Mouse (Mus musculus): ENCODE data around the gene Vegfb. TPM values are rescaled to one million over a fixed set of nuclear protein-coding genes. Genes with fewer than 3 reads are reported as not detected.

Vegfb gene
- total RNA-seq, 1 experiment from 2014 or later: 3.0 TPM

DNA sequence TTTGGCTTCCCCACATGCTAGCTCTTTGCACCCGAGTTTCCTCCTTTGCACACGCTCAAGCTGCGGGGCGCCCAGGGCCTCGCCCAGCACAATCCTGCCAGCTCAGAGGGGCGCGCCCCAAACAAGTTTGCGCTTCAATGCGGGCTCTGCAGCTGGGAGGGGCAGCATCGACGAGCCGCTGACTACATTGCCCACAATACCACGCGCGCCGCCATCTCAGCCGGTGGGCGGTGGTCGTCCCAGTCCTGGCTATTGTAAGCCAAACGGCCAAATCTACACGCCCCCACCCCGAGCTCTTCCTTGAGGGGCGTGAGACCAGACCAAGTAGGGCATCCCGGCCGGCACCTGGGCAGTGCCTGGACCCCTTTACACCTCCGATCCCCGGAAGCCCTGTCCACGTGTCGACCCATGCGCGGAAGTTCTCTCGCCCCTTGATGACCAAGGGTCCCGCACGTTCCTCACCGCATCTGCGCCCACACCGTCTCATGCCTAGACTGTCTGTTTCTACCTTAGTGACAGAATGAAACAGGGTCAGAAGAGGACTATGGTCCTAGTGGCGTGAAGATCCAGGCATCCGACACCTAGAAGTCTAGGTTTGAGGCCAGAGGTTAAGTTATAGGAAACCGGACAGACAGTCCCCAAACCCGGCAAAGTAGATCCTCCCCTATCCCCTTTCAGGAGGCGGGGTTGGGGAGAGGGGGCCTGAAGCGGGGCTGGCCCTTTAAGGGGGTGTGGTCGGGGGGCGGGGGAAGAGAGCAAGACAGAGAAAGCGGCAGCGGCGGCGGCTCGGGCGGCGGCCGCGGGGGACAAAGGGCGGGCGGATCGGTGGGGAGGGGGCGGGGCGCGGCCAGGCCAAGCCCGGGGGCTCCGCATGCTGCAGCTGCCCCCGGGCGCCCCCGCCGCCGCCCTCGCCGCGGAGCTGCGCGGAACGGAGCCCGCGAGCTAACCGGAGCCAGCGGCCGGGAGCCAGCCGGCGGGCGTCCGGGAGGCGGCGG is 12.9 kb downstream of the Vegfb start, which contains the start of gene Ppp1r14b:
TSS of gene Ppp1r14b (plus strand) at position 758 of the 995 bp plus-strand sequence.
- peak; percentile 68 for ATAC-seq (replicated peaks; ENCODE audit: insufficient number of reproducible peaks, low FRiP score, low TSS enrichment, poor library complexity, severe bottlenecking)

DNA sequence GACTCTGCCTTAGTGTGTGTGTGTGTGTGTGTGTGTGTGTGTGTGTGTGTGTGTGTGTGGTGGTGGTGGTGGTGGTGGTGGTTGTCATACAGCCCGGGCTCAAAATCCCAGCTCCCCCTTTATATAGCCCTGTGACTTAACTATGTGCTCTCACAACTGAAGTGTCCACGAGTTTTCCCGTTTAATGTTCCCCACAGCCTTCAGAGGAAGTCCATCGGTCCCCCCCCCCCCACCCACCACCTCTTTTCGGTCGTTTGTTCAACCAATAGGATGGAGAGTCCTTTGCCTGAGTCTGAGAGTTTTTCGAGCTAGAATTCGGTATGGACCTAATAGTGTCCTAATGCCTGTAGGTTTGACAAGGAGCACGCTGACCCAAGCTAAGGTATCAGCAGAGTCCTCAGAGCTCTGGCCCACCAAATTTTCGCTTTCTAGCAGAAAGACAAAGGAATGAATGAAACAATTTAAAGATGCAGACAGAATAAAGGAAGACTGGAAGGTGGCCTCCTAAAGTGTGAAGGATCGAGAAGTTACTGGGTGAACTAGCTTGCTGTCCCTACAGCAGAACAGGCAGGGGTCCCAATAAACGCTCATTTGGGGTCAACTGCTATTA is 13.8 kb downstream of the Vegfb start:
- no peak for ATAC-seq (replicated peaks; ENCODE audit: insufficient number of reproducible peaks, low FRiP score, low TSS enrichment, poor library complexity, severe bottlenecking)

GRCm38 (mm10) chr19:6972247-6972917 is 15.1 kb downstream of the Vegfb start:
- ATAC-seq (replicated peaks; ENCODE audit: insufficient number of reproducible peaks, low FRiP score, low TSS enrichment, poor library complexity, severe bottlenecking): no peak

DNA sequence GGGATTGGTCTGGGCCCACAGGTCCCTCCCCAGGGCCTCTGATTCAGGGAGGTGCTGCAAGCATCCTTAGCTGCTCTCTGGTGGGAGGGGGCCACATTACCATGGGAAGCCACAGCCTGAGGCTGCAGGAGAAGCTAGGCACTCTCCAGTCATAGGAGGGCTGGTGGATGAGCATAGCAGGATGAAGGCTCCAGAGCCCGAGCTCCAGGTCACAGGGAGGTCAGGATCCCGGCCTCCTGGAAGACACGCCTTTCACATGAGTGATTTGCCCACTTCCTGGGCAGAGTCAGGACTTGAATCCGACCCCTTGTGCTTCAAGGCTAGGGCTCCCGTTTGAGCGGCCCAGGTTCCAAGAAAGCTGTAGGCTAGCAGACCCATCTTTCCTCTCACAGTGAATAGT is 15.8 kb downstream of the Vegfb start:
- no peak for ATAC-seq (replicated peaks; ENCODE audit: insufficient number of reproducible peaks, low FRiP score, low TSS enrichment, poor library complexity, severe bottlenecking)

- no peak for ATAC-seq (replicated peaks; ENCODE audit: insufficient number of reproducible peaks, low FRiP score, low TSS enrichment, poor library complexity, severe bottlenecking)
These were observed 16.9 kb downstream of the Vegfb start for GRCm38 (mm10) chr19:6970460-6971085.

DNA sequence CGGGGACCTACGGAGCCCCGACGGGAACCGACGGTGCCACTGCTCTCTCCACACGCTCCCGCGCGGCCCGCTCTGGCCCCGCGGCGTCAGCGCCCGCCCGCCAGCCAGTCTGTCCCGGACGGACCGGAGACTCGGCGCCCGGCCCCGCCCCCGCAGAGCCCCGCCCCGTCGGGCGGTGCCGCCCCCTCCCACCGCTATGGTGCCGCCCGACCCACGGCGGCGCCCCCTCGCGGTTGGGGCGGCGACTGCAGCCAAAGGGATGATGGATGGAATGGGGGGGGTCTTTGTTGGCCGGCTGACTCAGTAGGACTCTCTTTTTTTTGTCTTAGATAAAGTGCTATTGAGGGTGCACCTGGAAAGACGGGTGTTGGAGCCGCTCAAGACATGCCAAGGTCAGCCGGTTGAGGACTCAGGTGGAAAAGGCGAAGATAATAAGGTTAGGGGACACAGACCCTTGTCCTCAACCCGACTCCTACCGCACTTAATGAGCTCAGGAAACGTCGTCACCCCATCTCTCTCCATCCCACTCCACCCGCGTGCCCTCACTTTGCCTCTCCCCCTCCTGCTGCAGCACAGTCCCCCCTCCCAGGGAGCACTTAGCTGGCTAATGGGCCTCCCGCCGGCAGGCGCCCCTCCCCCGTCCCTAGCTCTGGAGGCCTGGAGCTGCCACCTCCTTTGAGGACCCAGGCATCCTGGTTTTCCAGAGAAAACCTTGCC is 17.6 kb downstream of the Vegfb start:
- ATAC-seq (replicated peaks; ENCODE audit: insufficient number of reproducible peaks, low FRiP score, low TSS enrichment, poor library complexity, severe bottlenecking): no peak

DNA sequence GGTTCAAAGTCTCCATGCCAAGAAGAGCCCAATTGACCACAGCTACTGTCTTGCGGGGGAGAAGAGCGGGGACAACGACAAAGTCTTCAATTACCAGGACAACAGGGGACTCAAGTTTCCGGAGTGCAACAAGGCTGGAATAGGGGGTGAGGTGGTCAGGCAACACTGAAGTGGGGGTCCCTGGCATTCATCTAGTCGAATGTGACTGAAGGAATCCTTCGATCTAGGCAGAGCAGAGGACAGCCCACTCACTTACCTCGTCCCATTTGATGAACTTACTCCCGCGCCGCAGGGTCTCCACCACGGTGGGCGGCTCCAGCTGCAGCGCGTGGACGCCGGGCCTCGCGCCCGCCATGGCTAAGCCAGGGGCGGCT is 18.2 kb downstream of the Vegfb start:
- no peak for ATAC-seq (replicated peaks; ENCODE audit: insufficient number of reproducible peaks, low FRiP score, low TSS enrichment, poor library complexity, severe bottlenecking)

- ATAC-seq (replicated peaks; ENCODE audit: insufficient number of reproducible peaks, low FRiP score, low TSS enrichment, poor library complexity, severe bottlenecking): no peak
These were observed 18.8 kb downstream of the Vegfb start for GRCm38 (mm10) chr19:6968491-6969271.

- ATAC-seq (replicated peaks; ENCODE audit: insufficient number of reproducible peaks, low FRiP score, low TSS enrichment, poor library complexity, severe bottlenecking): no peak
These were observed 31.0 kb downstream of the Vegfb start for GRCm38 (mm10) chr19:6956461-6956860.

- ATAC-seq (replicated peaks; ENCODE audit: insufficient number of reproducible peaks, low FRiP score, low TSS enrichment, poor library complexity, severe bottlenecking): no peak
These were observed 32.0 kb downstream of the Vegfb start for GRCm38 (mm10) chr19:6955424-6955823.

- ATAC-seq (replicated peaks; ENCODE audit: insufficient number of reproducible peaks, low FRiP score, low TSS enrichment, poor library complexity, severe bottlenecking): no peak
These were observed 33.4 kb downstream of the Vegfb start for GRCm38 (mm10) chr19:6954046-6954445.

DNA sequence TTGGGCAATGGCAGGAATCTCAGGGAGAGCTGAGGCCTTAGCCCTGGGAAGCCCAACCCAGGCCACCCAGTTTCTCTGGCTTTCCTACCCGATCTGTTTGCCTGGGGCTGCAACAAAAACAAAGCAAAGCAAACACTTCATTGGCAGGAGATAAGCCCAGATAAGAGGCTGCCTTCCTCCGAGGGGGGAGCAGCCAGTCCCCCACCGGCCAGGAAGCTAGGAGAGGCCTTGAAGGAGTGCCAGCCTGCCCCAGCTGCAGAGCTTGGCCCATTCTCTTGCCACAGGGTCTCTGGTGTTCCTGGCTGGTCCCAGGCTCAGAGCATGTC is 34.8 kb downstream of the Vegfb start:
- ATAC-seq (replicated peaks; ENCODE audit: insufficient number of reproducible peaks, low FRiP score, low TSS enrichment, poor library complexity, severe bottlenecking): no peak

DNA sequence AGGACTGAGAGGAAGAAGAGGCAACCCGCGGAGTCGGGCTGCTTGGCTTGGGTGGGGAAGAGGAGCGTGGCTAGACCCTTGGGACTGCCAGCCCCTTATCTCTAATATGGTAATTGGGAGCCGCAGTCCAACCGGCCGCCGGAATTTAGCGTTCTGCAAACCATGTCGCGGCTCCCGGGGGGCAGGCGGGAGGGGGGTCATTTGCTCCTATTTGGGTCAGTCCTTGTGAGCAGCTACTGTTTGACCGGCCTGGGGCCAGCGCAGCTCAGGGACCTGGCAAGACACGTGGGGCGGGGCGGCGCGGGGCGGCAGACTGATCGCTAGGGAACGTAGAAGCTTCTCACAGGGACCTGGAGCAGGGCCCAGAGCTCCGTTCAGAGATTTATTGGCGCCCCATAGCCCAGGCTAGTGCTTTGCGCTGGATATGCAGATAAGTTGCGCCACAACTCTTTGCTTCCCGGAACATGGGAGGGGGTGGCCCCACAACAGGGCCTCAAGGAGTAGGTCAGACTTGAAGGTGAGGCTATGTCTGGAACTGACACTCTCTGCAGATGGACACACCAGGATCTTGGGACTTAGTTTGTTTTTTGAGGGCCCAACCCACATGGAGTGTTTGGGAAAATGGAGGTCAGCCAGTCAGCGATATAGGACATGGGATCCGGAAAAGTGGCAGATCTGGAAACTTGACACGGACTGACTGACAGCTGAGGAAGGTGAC is 35.3 kb downstream of the Vegfb start:
- 0 out of 2 replicates have a peak, but pooled peaks have one; percentile 7 for ATAC-seq (replicated peaks; ENCODE audit: insufficient number of reproducible peaks, low FRiP score, low TSS enrichment, poor library complexity, severe bottlenecking)

- ATAC-seq (replicated peaks; ENCODE audit: insufficient number of reproducible peaks, low FRiP score, low TSS enrichment, poor library complexity, severe bottlenecking): peak; percentile 77
These were observed 36.0 kb downstream of the Vegfb start for GRCm38 (mm10) chr19:6951381-6951968.

DNA sequence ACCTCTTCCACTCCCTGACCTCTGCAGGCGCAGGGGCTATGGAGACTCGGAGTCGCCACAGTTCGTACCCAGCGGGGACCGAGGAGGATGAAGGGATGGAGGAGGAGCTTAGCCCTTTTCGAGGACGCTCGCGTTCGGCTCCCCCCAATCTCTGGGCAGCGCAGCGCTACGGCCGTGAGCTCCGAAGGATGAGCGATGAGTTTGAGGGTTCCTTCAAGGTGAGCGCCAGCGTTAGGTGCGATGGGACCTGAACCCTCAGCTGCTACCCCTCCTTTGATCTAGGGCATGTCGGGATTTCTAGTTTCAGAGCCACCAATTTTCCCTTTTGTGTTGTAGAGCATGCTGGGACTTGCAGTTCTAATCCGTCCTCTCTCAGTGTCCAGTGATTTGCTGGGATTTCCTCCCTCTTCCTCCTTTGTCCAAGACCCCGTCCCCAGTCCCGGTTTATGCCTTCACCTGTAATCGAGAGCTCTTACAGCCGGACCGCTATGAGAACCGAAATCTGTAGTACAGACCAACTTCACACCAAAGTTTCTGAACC is 36.8 kb downstream of the Vegfb start:
- 0 out of 2 replicates have a peak, but pooled peaks have one; percentile 1 for ATAC-seq (replicated peaks; ENCODE audit: insufficient number of reproducible peaks, low FRiP score, low TSS enrichment, poor library complexity, severe bottlenecking)

GRCm38 (mm10) chr19:6949951-6950350 is 37.5 kb downstream of the Vegfb start:
- no peak for ATAC-seq (replicated peaks; ENCODE audit: insufficient number of reproducible peaks, low FRiP score, low TSS enrichment, poor library complexity, severe bottlenecking)

DNA sequence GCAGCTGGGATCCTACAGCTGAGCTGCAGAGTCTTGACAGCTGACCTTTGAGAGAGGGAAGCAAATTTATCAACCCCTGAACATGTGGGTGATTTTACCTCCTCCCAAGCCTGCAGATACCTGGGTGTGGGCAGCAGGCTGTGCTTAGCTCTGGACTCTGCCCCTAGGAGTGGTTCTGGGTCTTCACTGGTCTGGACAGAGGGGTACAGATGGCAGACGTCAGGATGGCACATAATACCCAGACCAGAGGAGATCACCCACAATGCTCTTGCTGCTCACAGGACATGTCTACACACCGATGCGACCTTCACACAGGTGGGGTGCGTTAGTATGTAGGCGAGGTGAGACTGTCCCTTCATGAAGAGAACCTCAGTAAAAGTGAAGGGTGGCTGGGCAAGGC is 37.9 kb downstream of the Vegfb start:
- ATAC-seq (replicated peaks; ENCODE audit: insufficient number of reproducible peaks, low FRiP score, low TSS enrichment, poor library complexity, severe bottlenecking): no peak
